Mouse (Mus musculus): ENCODE data around the gene Sbno2.

Gene Sbno2

DNA sequence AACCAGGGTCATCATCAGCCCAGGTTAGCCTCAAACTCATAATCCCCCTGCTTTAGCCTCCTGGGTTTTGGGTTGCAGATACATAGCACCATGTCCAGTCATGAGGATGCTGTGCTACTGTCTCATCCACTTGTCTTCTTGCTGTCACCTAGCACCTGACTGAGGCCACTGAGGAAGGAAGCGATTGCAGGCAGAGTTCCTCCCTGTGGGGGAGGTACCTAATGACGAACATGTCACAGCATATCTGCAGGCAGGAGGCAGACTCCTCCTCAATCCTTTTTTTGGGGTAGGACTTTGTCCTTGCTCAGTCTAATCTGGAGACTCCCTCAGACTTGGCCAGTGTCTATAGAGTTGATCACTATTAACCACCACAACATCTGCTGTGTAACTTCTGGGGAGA is 16.3 kb upstream of the Sbno2 start:
- no peak for DNase-seq

DNA sequence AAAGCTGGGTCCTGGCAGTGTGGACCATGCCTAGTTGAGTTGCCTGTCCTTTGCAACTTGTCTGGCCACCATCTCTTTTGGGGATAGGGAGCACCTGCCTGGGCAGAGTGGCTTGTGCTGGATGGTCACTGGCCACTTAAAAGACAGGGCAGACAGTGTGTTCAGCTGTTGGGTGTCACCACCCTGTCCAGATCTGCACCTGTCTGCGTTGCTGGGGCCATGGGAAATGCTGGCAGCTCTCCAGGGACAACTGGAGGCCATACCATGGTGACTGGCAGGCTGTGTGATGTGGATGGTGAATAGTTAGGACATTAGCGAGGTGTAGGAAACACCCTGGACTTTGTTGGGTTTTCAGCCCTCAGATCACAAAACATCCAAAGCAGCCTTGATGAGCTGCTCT is 14.8 kb upstream of the Sbno2 start:
- no peak for DNase-seq

DNA sequence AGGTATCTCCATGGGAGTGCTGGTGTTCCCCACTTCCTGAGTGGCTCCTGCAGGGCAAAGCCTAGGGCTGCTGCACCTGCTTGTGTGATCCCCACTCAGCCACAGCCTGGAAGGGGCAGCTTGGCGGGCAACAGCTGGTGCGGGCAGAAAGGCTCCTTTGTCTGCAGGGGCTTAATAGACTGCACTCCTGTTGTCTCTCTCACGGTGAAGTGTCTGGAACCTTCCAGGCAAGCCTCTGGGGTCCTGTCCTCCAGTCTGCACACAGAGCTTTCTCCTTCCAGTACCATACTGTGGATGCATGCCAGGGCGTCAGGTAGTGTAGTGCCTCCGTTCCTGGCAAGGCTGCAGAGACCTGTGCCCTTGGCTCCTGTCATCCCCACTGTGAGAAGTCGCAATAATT is 13.2 kb upstream of the Sbno2 start:
- DNase-seq = peak in 1 of 2 experiments; percentile 48

DNA sequence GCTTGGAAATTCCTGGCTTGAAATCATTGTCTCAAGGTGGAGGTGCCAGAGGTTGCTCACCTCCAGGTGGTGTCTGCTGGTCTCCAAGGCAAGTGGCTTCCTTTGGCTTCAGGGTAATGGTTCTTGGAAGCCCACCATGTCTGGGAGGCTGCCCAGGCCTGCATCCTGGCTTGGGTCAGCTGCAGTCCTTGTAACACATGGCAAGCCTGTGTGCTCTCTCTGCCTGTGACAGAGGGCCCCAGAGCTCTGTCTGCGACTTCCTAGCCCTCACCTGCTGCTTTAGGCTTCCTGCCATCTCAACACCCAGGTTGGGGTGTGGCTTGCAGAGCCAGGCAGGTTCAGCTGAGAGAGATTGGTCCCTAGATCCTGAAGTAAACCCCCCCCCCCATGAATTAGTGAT is 12.4 kb upstream of the Sbno2 start:
- peak; percentile 49 to 50 for DNase-seq

DNA sequence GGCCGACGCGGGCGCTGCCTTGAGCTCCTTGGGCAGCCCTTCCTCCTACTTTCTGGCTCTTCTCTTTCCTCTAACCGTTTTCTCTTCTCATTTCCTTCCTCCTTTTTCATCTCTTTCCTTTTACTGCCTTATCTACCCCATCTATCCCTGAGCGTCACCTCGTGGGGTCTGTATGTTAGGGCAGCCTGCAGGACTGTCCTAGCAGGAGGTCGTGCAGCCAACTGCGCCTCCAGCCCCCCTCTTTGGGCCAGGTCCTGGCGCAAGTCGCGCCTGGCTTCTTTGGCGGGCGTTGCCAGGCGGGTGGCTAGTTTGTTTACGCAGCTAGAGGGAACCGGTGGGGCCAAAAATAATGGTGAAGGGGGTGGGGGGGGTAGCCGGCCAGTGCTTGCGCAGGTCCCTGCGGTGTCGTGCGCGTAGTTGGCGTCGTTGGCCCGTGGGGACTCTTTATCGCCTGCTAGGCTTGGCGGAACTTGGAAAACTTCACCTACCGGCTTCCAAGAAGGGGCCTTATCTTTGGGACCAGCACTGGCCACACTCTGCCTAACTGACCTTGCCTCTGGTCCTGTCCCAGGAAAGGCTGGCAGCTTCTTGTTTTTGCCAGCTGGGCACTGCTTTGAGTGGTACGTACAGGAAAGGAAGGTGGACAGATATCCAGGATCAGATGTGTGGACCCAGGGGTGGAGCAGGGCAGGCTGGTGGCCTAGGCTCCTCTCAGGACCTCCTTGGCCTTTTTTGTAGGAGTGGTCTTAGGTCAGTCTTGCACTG is 11.7 kb upstream of the Sbno2 start:
- DNase-seq = peak; percentile 32 to 35

DNA sequence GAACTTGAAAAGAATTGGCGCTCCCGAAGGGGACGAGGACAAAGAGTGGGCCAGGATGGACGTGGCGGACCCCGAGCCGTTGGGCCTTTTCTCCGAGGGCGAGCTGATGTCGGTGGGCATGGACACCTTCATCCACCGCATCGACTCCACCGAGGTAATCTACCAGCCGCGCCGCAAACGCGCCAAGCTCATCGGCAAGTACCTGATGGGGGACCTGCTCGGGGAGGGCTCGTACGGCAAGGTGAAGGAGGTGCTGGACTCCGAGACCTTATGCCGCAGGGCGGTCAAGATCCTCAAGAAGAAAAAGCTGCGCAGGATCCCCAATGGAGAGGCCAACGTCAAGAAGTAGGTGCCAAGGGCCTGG is 11.2 kb upstream of the Sbno2 start:
- DNase-seq = peak; percentile 34 to 35

DNA sequence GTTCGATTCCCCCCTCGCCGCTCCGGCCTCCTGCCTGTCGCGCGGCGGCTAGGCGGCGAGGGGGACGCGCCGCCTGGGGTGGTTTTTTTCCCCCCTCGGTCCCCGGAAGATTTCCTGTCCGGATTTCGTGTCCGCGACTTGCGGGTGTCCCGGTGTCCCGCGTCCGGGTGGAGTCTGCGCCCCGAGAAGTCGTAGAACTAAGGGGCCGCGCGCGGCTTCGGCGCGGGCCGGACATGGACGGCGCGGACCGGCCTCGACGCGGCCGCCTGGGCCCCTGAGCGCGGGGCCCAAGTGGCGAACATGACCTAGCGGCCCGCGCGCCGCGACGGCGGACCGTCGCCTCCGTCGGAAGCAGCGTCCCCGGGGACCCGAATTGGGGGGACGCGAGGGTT is 10.6 kb upstream of the Sbno2 start:
- no peak for DNase-seq

DNA sequence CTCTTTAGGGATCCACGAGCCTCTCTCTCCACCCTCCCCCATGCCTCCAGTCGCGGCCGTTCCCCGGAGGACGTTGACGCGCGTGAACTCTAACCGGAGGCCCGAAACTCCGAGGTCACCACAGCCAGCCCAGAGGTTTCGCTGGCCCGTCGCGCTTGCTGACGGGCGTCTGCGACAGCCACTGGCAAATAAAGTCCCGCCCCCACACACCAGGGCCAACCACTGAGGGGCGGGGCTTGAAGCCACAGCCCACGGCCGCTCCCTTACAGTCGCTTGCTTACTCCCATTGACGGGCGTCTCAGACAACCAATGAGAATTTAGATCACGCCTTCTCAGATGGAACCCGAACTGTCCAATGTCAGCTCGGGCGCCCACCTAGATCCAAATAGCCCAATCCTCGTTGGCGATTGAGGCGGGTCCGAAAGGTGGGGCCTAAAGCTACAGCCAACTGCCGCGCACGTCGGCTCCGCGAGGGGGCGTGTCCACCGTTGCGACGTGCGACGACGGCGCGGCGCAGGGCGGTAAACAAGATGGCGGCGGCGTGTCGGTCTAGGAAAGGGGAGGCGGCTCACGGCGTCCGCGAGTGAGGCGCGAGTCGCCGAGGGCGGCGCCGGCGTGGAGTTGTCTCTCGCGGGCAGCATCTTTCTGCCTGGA is 10.0 kb upstream of the Sbno2 start, which contains the start of gene Stk11:
Stk11 (plus strand) TSS at position 514 of the 654 bp plus-strand sequence.
- DNase-seq = peak; percentile 98 to 100

DNA sequence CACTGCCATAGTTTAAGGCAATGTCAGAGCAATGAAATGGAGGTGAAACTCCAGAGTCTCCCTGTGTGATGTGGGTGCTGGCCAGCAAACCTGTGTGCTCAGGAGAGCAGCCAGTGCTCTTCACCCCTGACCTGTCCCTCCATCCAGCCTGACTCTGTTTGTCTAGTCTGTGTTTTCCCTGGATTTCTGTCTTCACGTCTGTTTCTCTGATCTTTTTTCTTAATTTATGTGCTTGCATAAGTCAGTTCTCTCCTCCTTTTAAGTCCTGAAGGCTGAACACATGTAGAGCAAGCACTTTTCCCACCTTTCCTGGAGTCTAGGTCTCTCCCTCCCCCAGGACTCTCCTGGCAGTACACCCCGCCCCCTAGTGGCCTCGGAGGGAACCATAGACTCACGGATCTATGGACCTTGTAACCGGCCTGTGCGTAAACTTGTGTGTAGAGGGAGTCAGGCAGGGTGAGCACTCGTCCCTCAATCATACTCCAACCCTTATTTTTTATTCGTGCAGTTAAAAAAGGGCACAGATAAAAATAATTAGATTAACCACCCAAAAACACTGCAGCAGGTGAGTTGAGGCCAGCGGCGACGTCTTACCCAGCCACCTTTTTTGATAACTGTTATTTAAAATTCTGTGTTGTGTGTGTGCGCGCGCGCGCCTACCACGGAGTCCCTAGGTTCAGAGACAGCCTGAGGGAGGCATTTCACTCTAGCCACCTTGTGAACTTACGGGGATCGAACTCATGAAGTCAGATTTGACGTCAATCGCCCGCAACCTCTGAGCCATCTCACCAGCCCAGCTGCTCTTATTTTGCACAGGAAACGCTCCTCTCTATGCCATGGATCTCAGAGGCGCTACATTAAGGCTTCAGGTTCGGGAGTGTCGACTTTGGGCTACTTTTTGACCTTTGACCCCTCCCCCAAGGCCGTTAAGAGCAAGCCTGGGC is 9.2 kb upstream of the Sbno2 start:
- DNase-seq = peak; percentile 93 to 94

DNA sequence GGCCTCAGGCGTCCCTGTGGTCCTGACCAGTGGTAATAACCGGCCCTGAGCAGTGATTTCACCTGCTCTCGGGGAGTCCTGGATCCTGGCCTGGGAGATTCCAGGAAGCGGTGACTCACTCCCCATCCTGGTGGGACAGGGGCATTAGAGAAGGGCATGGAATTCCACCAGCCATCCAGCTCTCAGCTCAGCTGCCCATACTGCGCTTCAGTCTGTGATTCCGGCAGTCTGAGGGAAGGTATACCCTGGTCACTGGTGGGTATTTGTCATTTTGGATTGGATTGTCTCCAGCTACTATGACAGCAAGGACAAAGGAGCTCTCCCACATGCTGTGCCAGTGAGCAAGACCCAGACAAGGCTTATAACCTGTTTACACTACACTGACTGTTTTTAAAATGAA is 2.3 kb upstream of the Sbno2 start:
- no peak for DNase-seq

DNA sequence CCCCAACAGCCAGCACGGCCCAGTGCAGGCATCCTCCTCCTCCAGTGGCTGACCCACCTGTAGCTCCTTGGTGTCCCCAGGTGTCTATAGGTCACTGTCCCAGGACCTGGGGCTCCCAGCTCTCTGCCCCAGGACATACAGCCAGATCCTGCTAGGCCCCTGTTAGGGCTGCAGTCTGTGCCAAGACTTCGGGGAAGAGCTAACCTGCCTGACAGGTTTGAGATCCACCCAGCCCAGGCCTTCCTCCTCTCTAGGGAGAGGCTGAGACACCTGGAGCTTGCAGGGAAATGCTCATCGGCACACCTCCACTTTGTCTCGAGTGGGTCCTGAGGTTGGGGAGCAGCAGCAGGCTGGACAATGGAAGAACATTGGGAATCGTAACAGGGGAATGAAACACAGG is 555 bp upstream of the Sbno2 start:
- DNase-seq = no peak

DNA sequence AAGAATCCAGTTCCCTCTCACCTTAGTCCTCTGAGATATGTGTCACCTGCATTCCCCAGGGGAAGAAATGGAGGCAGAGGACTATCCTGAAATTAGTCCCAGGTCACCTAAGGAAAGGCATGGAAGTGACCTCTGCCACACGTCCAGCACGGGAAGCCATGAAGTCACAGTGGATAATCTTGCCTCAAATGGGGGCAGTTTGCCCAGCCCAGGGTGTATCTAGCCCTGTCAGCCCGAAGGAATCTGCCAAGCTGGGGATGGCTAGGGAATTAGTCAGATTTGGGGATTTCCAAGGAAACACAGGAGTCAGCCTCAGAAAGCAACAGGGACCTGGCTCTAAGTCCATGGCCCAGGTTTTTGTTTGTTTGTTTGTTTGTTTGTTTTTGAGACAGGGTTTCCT is 1.2 kb downstream of the Sbno2 start:
- no peak for DNase-seq

DNA sequence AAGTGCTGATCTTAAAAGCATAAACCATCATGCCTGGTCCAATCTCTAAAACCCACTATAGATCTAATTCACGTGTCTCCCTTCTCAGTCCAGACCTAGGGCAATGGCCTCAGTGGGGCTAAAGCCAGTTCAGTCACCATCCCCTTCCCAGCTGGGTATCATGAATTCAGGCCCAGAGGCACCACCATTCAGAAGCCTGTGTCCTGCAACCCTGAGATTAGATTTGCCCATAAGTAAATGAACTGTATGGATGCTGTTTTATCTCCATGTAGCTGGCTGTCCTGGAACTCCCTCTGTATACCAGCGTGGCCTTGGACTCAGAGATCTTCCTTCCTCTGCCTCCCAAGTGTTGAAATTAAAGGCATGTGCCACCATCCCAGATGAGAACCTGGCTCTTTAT is 2.3 kb downstream of the Sbno2 start:
- no peak for DNase-seq

DNA sequence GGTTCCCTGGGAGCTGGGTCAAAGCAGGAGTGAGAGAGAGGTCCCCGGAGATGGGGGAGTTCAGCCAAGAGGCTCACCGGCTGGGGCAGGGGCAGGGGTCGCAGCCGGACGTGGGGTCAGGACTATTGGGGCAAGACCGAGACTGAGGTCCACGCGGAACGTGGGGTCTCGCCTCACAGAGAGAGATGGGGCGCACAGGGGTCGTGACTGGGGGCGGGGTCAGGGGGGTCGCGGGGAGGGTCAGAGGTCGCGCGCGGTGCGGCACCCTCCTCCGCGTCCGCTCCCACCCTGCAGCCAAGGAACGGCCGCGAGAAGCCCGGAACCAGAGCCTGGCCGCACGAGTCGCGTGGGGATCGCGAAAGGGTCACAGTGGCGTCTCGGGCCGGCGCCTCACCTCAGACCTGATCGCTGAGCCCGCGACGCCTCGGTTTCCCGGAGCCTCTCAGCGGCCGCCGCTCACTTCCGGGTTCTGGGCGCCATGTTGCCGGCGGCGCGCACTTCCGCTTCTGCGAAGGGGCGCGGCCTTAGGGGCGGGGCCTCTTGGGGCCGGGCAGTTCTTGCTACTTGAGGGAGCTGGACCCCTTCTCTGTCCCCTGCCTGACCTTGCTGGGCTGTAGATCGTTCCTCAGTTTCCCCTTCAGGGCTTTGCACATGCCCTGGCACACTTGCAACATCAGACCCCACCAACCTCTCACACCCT is 3.0 kb downstream of the Sbno2 start:
- DNase-seq = peak; percentile 78 to 85

DNA sequence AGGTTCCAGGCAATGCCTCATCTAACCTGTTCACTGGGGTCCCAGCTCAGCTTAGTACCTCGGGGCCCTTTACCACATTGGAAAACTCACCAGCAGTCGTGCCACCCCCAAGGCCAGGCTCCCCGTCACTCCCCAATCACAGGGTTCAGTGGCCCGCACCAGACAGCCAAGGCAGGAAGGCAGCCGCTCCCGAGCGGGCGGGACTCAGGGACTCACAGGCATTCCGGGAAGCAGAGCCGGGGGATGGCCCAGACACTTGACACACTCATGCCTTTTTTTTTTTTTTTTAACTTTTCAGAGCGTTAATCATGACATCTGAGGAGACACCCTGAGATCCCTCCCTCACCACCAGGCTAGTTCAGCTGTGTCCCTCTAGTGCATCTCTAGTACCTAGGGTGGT is 4.4 kb downstream of the Sbno2 start:
- no peak for DNase-seq

DNA sequence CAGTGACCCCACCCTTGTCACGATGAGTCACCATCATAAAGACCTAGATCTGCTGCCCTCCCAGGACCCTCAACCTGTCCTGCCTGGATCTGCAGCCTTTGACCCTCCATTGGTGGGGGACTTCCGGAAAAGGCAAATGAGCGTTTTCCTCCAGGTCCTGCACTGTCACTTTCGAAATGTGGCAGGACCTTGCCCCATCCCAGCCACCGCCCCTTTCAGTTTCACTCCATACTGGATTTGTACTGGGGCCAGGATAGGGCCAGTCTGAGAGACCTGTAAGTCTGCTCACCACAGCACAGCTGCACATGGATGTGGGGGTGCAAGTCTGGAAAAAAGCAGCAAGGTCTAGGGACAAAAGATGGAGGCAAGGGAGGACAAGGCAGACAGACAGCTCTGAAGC is 6.7 kb downstream of the Sbno2 start:
- no peak for DNase-seq

DNA sequence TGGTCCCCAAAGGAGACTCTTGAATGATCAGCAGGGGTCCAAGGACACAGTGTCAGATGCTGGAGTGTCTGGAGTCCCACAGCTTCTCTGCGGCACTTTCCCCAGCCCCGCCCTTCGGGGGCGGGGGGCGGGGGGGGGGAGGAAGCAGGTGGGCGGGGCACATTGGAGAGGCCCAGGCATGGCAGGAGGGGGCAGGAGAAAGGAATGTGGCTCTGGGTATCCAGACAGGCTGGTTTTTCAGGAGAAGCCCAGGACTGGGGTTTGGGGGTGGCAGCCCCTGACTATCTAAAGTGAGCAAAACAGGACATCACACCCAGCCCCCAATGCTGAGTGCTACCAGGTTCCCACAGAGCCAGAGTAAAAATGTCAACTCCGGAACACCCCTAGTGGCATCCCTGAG is 8.1 kb downstream of the Sbno2 start:
- no peak for DNase-seq

DNA sequence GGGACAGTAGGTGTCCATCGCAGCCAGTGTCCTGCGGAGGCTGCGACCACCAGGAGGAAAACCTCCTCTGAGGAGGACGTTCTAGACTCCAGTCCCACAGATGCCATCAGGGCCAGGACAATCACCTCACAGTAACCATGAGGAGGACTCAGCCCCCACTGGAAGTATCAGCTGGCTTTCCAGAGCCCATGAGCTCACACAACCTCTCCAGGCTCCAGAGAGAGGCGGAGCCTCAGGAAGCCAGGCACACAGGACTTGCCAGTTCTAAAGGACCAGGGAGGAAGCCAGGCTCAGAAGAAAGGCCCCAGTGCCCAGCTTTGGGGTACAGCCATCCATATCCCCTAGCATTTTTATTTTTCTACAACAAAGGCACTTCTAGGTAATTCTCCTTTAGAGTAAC is 9.8 kb downstream of the Sbno2 start:
- no peak for DNase-seq

DNA sequence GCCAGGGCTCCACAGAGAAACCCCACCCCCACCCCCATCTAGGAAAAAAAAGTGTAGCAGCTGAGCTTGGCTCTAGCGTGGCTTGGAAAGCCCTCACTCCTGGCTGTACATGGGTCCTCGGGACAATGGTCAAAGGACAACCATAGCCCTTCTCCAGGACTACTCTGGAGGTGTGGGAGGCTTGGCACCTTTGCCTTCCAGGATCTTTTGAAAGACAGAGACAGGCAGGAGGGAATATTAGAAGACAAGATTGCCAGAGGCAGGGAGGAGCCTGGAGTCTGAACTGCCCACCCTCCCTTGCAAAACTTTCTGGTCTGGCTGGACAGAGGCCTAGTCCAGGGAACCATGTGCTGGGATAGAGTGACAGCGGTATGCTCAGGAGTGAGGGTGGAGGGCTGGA is 10.7 kb downstream of the Sbno2 start:
- no peak for DNase-seq

DNA sequence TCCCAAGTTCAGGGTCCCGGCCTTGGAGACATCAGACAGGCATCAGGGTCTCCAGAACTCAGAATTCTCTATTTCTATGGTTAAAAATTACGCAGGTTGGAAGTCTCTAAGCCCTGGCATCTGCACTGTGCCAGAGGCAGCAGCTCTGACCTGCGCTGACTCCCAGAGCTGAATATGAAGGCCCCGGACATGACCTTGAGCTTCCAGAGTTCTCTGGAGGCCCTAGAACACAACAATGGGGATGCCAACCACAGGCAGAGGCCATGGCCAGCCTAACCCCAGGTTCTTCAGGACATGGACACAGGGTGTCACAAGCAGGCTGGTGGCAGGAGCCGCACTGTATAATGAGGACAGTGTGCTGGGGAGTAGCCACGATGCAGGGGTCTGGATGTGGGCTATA is 11.3 kb downstream of the Sbno2 start:
- DNase-seq = no peak

DNA sequence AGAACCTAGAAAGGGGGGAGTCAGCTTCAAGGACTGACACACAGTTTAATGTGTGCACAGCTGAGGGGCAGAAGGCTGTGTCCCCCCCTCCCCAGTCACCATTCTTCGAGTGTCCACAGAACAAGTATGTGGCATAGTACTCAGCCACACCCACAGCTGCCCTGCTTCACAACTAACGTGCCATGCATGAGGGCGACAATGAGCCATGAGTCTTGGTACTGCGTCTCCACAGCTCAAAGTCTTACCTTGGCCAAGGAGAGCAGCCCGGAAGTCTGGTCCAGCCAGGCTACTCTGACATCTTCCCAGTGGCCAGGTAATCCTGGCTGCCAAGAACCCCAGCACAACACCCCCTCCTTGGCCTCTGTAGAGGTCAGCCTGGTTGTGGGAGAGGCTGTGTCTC is 12.7 kb downstream of the Sbno2 start:
- no peak for DNase-seq

DNA sequence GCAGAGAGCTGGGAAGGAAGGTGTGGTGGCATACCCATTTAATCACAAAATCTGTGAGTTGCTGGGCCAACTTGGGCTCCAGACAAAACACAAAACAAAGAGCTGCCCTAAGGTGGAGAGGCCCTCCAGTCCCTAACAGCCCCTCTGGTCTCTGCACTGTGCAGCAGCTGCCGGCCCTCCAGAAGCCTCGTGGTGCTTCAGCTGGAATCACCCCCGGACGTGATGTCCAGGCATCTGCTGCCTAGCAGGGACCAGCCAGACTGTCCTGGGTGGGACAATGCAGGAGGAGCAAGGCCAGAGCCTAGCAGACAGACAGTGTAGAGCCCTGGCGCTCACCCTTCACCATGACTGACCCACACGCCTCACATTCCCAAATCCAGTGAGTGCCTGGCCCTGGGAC is 13.8 kb downstream of the Sbno2 start:
- no peak for DNase-seq

DNA sequence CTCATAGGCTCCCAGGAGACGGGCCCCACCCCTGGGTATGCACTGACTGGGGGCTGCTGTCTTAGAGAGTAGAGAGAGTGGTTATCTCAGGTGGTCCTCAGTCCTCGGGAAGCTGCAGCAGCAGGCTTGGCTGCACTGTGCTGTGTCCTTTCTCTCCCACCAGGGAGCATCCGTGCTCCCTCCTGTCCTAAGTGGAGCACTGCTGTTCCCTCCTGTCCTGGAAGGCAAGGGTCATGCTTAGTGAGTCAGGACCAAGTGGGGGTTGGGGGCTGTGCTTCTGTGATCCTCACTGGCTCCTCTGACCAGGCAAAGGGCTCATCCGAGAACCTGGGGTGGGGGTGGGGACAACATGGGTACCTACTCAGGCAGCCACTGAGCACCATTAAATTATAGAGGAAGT is 16.2 kb downstream of the Sbno2 start:
- DNase-seq = no peak
